Mouse (Mus musculus) bone marrow macrophage, adult 2 months (primary cell): Measurements from ENCODE around the gene Evc.

ENCODE experiments used
- CTCF ChIP-seq: IDR thresholded peaks from 2 replicates; pipeline ENCODE4 v1.5.1; 2012; ENCODE audit warnings: low read depth, mild to moderate bottlenecking, low read length, moderate library complexity
- POLR2A ChIP-seq: IDR thresholded peaks from 2 replicates; pipeline ENCODE4 v1.6.1; 2012; ENCODE audit warnings: mild to moderate bottlenecking, low read depth, low read length, borderline replicate concordance

- no peak for TF ChIP-seq POLR2A
- no peak for TF ChIP-seq CTCF
Measured at GRCm38 (mm10) chr5:37243169-37243886, 93.4 kb downstream of the Evc start.
